13 mouse cellular contexts compared by ENCODE assay signal in genomic region chr9:31119882-31120532, GRCm38 (mm10). TPM values are rescaled to one million over a fixed set of nuclear protein-coding genes. Genes with fewer than 3 reads are reported as not detected.
DNase-seq lines count a peak whose midpoint lies in the region; ATAC-seq and TF ChIP-seq lines count a peak whose summit lies in the region.
"Had no signal": no experiment of that assay in that cellular context is flagged by ENCODE, and none has a peak within 500 bp of the region (broad histone marks: within the 10 kb centered on the region; RNA-seq: fewer than 3 reads in every experiment).

No protein-coding gene starts in this region.

- peaks cover 19% of the 10 kb centered on the region for H3K4me1 ChIP-seq in heart, embryonic 11.5 days (ENCODE audit: control insufficient read depth, insufficient read depth, low read length)
- peaks cover 92% of the 10 kb centered on the region for H3K4me1 ChIP-seq in E14TG2a.4 (replicated peaks; ENCODE audit: low read depth, low read length)
- H3K4me1 ChIP-seq in kidney, embryonic 16.5 days (ENCODE audit: insufficient read depth, low read length) = peaks cover 22% of the 10 kb centered on the region

- TF ChIP-seq CTCF in E14TG2a.4 (conservative IDR thresholded peaks at IDR 0.05; ENCODE audit: low read length) = no peak

- no peaks in the 10 kb centered on the region for H3K36me3 ChIP-seq in heart, embryonic 11.5 days (ENCODE audit: control insufficient read depth, insufficient read depth, low read length)
- no peaks in the 10 kb centered on the region; the same call in 1 of the 2 replicates for H3K36me3 ChIP-seq in E14TG2a.4 (ENCODE audit: insufficient read depth, low read length)
- no peaks in the 10 kb centered on the region for H3K36me3 ChIP-seq in kidney, embryonic 16.5 days (ENCODE audit: insufficient read depth, low read length)
- H3K36me3 ChIP-seq: embryonic facial prominence, embryonic 15.5 days had no signal

- H3K9ac ChIP-seq in heart, embryonic 11.5 days (ENCODE audit: low read depth, low read length) = no peak overlapping the region
- H3K9ac ChIP-seq in kidney, embryonic 16.5 days (replicated peaks; ENCODE audit: low read length) = no peak overlapping the region
- H3K9ac ChIP-seq: embryonic facial prominence, embryonic 15.5 days; liver, embryonic 14.5 days had no signal

- no peak for DNase-seq in heart, postnatal 4 days
- peak; percentile 40 for DNase-seq in lung, postnatal 10 days
- DNase-seq in ovary, postnatal 36 days (ENCODE audit: low spot score) = no peak
- no peak for DNase-seq in frontal cortex, postnatal 36 days (ENCODE audit: low spot score in 2 of 2)
- no peak for DNase-seq in cerebellum, adult 8-10 months
- DNase-seq: adrenal gland, postnatal 10 days; thymus, adult 18-20 months had no signal

- H3K27ac ChIP-seq in heart, embryonic 11.5 days (ENCODE audit: low read depth, low read length) = no peak overlapping the region
- peak overlapping the region; percentile 57 for H3K27ac ChIP-seq in kidney, embryonic 16.5 days (ENCODE audit: low read length)
- H3K27ac ChIP-seq: embryonic facial prominence, embryonic 15.5 days; liver, embryonic 14.5 days had no signal

- peak overlapping the region; percentile 21 for H3K4me2 ChIP-seq in heart, embryonic 11.5 days
- H3K4me2 ChIP-seq in kidney, embryonic 16.5 days (replicated peaks; ENCODE audit: low read depth, low read length) = 0 out of 2 replicates have a peak overlapping the region, but pooled peaks have one; percentile 20
- H3K4me2 ChIP-seq: embryonic facial prominence, embryonic 15.5 days had no signal

- ATAC-seq in heart, embryonic 11.5 days (replicated peaks; ENCODE audit: insufficient number of reproducible peaks, low FRiP score, low TSS enrichment) = no peak
- ATAC-seq in kidney, embryonic 16.5 days (ENCODE audit: low FRiP score, low TSS enrichment) = no peak
- ATAC-seq: hindbrain, embryonic 16.5 days had no signal

- H3K9me3 ChIP-seq in heart, embryonic 11.5 days (replicated peaks; ENCODE audit: control insufficient read depth, low read length) = no peaks in the 10 kb centered on the region
- H3K9me3 ChIP-seq in E14TG2a.4 (ENCODE audit: low read length) = no peaks in the 10 kb centered on the region
- H3K9me3 ChIP-seq in kidney, embryonic 16.5 days (ENCODE audit: low read length) = no peaks in the 10 kb centered on the region
- H3K9me3 ChIP-seq: embryonic facial prominence, embryonic 15.5 days had no signal

- H3K4me3 ChIP-seq in heart, embryonic 11.5 days (ENCODE audit: low read depth, low read length) = no peak overlapping the region
- H3K4me3 ChIP-seq in E14TG2a.4 (replicated peaks; ENCODE audit: low read length) = peak overlapping the region; percentile 67
- H3K4me3 ChIP-seq in kidney, embryonic 16.5 days (ENCODE audit: low read length) = no peak overlapping the region
- H3K4me3 ChIP-seq: embryonic facial prominence, embryonic 15.5 days had no signal

- WGBS in heart, embryonic 11.5 days (ENCODE audit: insufficient replicate concordance) = 40% methylated on average over 11 of the region's 11 CpGs
- 27% methylated on average over 11 of the region's 11 CpGs for WGBS in kidney, embryonic 16.5 days

- H3K27me3 ChIP-seq in heart, embryonic 11.5 days (ENCODE audit: control insufficient read depth, insufficient read depth, low read length) = no peaks in the 10 kb centered on the region
- no peaks in the 10 kb centered on the region for H3K27me3 ChIP-seq in E14TG2a.4 (ENCODE audit: insufficient read depth, low read length)
- H3K27me3 ChIP-seq in kidney, embryonic 16.5 days (ENCODE audit: insufficient read depth, low read length) = no peaks in the 10 kb centered on the region
- H3K27me3 ChIP-seq: embryonic facial prominence, embryonic 15.5 days had no signal

RNA-seq across cellular contexts. Expression of gene St14, which starts 11.6 kb away (rescaled TPM):
- 0.63 and 0.96 TPM in 2 replicates for polyA plus RNA-seq in heart, embryonic 11.5 days (2014; fragmentation: Nextera tagmentation; extraction: Ambion mirVana)
- total RNA-seq in heart, postnatal 4 days (2021) = under 1 TPM; 0.52 to 0.65 TPM
- polyA plus RNA-seq in kidney, embryonic 16.5 days (2015; fragmentation: Nextera tagmentation; extraction: Ambion mirVana) = 46.7 and 48.3 TPM in 2 replicates

Comparison
In these comparisons a context has a peak if more than half of its experiments do, and no peak if none do; other contexts are left out.
1. RNA of gene St14, which starts 11.6 kb away (polyA plus RNA-seq): 46.7 to 48.3 TPM in kidney, embryonic 16.5 days; 0.63 to 0.96 TPM in heart, embryonic 11.5 days; every median in the first group is over 10 times any median in the second.